Mouse (Mus musculus) megakaryocyte progenitor cell, adult 5-6 weeks (primary cell): ENCODE results near the gene Mindy2. TPM values are rescaled to one million over a fixed set of nuclear protein-coding genes. Genes with fewer than 3 reads are reported as not detected.
A peak's percentile ranks its signal among the peaks of the same experiment; 100 is the strongest.

ENCODE experiments used
- ATAC-seq: replicated peaks from 2 replicates; pipeline ENCODE4 v1.8.0; 2016; ENCODE audit warnings: mild to moderate bottlenecking, moderate TSS enrichment, inconsistent platforms; ENCODE audit not compliant: poor library complexity
- total RNA-seq, 2 experiments: library from RNA; stranded (forward) in 1 of 2; stranded (reverse) in 1 of 2; fragments of 157-497, 149-512 nt in 1 of 2; fragments of 200-1000 nt in 1 of 2; gene quantifications; 2 replicates each; pipeline versions ENCODE4 v1.2.3 to v1.2.4; 2015 to 2017

Mindy2 gene
- total RNA-seq, 2 experiments from 2014 or later, result 11.9 to 12.5 TPM

GRCm38 (mm10) chr9:70669197-70669596 is 12.2 kb upstream of the Mindy2 start:
- no peak for ATAC-seq

- ATAC-seq, result no peak
These were observed 11.1 kb upstream of the Mindy2 start for GRCm38 (mm10) chr9:70668048-70668447.

GRCm38 (mm10) chr9:70666811-70667210 is 9.8 kb upstream of the Mindy2 start:
- ATAC-seq, result peak; percentile 66

GRCm38 (mm10) chr9:70665372-70666145 is 8.6 kb upstream of the Mindy2 start:
- no peak for ATAC-seq

GRCm38 (mm10) chr9:70664847-70665246 is 7.9 kb upstream of the Mindy2 start:
- no peak for ATAC-seq

- ATAC-seq, result no peak
These were observed 1.3 kb upstream of the Mindy2 start for GRCm38 (mm10) chr9:70658266-70658665.

- peak; percentile 54 for ATAC-seq
These were observed 605 bp downstream of the Mindy2 start, which contains the start of gene Gm10642 for GRCm38 (mm10) chr9:70656130-70657007. Gm10642 (plus strand) TSS chr9:70656251.

- no peak for ATAC-seq
These were observed 1.2 kb downstream of the Mindy2 start for GRCm38 (mm10) chr9:70655764-70656129.

- no peak for ATAC-seq
These were observed 2.5 kb downstream of the Mindy2 start for GRCm38 (mm10) chr9:70654496-70654895.

GRCm38 (mm10) chr9:70653875-70654274 is 3.1 kb downstream of the Mindy2 start:
- ATAC-seq, result no peak

- ATAC-seq, result no peak
These were observed 4.8 kb downstream of the Mindy2 start for GRCm38 (mm10) chr9:70652221-70652620.

GRCm38 (mm10) chr9:70650994-70651393 is 6.0 kb downstream of the Mindy2 start:
- ATAC-seq, result no peak

GRCm38 (mm10) chr9:70650260-70650659 is 6.7 kb downstream of the Mindy2 start:
- ATAC-seq, result no peak

GRCm38 (mm10) chr9:70636748-70637147 is 20.2 kb downstream of the Mindy2 start:
- ATAC-seq, result no peak

GRCm38 (mm10) chr9:70631665-70632064 is 25.3 kb downstream of the Mindy2 start:
- ATAC-seq, result no peak

- ATAC-seq, result no peak
These were observed 27.3 kb downstream of the Mindy2 start for GRCm38 (mm10) chr9:70629711-70630110.

- ATAC-seq, result no peak
These were observed 45.8 kb downstream of the Mindy2 start for GRCm38 (mm10) chr9:70611026-70611673.

- ATAC-seq, result no peak
These were observed 54.7 kb downstream of the Mindy2 start for GRCm38 (mm10) chr9:70602186-70602845.

- ATAC-seq, result no peak
These were observed 58.7 kb downstream of the Mindy2 start for GRCm38 (mm10) chr9:70598271-70598670.

- no peak for ATAC-seq
These were observed 65.5 kb downstream of the Mindy2 start for GRCm38 (mm10) chr9:70591486-70591885.

GRCm38 (mm10) chr9:70590775-70591174 is 66.2 kb downstream of the Mindy2 start:
- ATAC-seq, result peak; percentile 87
